Mouse (Mus musculus) kidney, adult 8-10 months (tissue): Measurements from ENCODE around the gene Icam1.

Experiments used
- DNase-seq, 2 experiments: peaks; one replicate each; pipeline ENCODE4 v3.0.0; 2022

The Icam1 gene

DNA sequence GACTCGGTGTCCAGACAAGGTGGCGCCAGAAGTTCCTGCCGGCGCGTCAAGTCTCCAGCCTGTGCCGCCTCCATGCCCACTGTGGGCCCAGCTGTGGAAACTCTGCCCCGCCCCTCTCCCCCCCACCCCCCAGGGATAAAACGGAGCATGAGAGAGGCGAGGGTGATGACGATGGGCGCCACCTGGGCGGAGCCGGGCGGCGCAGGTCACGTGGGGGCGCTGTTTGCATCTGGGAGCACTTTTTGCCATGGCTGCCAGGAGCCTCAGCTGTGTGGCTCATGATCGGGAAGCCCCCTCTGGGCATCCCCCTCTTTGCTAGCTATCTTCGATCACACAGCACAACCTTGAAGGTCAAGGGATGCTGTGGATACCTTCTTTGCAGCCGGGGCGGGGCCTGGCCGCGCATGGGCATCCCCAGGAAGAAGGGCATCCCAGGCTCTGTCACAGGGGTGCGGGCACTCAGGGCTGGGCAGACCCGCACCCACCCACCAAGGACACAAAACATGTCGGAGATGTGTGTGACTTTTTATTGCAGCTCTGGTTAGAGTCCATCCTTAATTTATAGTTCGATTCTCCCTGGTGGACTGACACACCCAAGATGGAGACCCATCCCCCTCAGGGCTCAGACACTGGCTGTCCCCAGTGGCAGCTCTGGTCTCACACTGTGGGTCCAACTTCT lies 51.4 kb downstream of the Icam1 start, which contains the start of gene Zglp1:
Gene Zglp1, minus strand, starts transcription at position 88 of the 679 bp plus-strand sequence.
- DNase-seq = no peak

DNA sequence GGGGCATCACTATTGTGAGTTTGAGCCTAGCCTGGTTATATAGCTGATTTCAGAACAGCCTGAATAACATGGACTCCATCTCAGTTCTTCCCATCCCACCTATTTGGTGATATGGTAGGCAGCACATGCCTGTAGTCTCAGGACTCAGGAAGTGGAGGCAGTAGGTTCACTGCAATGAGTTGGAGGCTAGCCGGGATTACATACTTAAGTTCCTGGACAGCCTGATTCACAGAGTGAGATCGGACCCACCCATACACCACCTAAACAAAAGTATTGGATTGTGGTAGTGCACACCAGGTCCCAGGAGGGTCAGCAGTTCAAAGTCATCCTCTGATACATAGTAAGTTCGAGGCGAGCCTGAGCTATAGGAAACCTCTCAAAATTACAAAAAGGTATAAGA lies 56.9 kb downstream of the Icam1 start:
- no peak for DNase-seq

DNA sequence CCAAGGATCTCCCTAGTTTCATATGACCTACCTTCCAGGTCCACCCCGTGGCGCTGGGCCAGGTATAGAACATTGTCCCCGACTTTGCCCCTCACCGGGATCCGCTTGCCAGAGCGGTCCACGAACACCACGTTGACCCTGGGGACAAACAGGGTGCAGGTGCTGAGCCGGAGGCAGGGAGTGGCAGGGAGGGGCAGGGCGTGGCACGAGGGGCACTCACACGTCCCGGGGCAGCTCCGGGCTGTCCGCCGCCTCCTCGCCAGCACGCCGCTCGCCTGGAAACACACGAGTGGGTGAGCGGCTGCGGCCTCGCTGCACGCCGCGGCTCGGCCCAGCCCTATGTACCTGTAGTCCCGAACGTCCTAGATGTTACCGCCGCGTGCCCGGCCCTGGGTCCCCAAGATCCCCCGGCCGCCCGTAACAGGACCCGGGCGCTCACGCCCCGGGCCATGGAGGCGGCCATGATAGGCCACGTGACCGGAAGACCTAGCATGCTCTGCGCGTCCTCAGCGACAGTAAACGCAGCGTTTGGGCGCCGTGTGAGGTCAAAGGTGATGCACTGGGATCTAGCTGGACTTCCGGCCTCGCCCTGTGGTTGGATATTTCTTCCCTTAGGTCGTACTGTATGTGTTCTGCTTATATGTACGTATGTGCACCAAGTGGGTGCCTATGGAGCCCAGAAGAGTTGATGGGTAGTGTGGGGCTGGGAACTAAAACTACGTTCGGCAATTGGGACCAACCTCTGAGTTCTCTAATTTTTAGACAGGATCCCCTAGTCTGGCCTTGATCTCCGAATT lies 57.5 kb downstream of the Icam1 start, which contains the start of the genes Gm49373 and Fdx1l:
Gene Gm49373, minus strand, starts transcription at position 53 of the 797 bp plus-strand sequence.
Gene Fdx1l, minus strand, starts transcription at position 571 of the 797 bp plus-strand sequence.
- peak; percentile 90 to 92 for DNase-seq

DNA sequence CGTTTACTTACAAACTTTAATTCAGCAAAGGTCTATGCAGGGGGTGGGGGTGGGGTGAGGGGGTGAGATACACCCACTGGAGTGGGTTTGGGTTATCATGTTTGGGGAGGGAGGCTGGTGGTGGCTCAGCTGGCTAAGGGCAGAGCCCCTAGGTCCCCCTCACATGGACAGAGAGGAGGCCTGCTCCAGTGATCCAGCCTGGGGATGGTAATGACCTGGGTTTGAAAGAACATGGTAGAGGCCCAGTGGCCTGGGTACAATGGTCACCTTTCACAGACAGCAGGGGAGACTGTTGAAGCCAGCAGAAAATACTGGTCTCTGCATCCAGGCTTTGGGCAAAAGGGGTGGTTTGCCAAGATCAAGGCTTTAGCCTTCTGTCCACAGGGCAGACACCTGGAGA lies 58.4 kb downstream of the Icam1 start:
- DNase-seq = peak in 1 of 2 experiments; percentile 6

DNA sequence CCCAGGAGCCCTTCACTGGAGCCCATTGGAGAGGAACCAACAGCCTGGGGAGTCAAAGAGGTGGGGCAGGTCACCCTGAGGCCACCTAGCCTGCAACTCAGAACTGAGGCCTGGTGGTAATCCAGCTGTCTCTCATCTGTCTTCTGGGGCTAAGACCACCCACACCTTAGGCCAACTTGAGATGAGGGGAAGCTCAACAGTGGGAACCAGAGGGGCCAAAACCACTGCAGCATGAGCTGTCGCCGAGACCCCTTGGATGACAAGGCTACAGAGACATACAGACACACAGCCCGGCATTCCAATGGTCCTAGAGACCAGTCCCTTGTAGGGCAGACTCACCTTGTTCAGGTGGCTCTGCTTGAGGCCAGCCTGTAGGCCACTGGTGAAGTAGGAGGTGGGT lies 59.8 kb downstream of the Icam1 start:
- no peak for DNase-seq
